Mouse (Mus musculus): ENCODE data around the gene Phlpp1. TPM values are rescaled to one million over a fixed set of nuclear protein-coding genes. Genes with fewer than 3 reads are reported as not detected.

The Phlpp1 gene
- total and polyA plus RNA-seq, 3 experiments: 5.0 to 9.4 TPM; not detected in 1

GRCm38 (mm10) chr1:106428170-106428569 is 256.6 kb downstream of the Phlpp1 start:
- no peak for DNase-seq (ENCODE audit: low read depth, low spot score)

GRCm38 (mm10) chr1:106428580-106428979 is 257.0 kb downstream of the Phlpp1 start:
- DNase-seq (ENCODE audit: low read depth, low spot score): no peak
- TF ChIP-seq MEF2A (IDR thresholded peaks at IDR 0.05; ENCODE audit: extremely low read depth, insufficient replicate concordance, low read depth, low read length, poor library complexity, severe bottlenecking) (no peak), TCF12 (IDR thresholded peaks at IDR 0.05; ENCODE audit: low read depth, low read length) (no peak), GATA1 (IDR thresholded peaks at IDR 0.05; ENCODE audit: low read depth, low read length) (no peak), NRF1 (IDR thresholded peaks at IDR 0.05; ENCODE audit: insufficient read depth, low read depth, low read length, poor library complexity, severe bottlenecking) (no peak), ZC3H11A (IDR thresholded peaks at IDR 0.05; ENCODE audit: low read depth, low read length) (no peak), CHD2 (IDR thresholded peaks at IDR 0.05; ENCODE audit: low read length) (no peak), MAX (IDR thresholded peaks at IDR 0.05; ENCODE audit: low read length) (no peak), MAFK (IDR thresholded peaks at IDR 0.05; ENCODE audit: borderline replicate concordance, low read depth, low read length) (no peak), JUND (IDR thresholded peaks at IDR 0.05; ENCODE audit: low read depth, low read length) (no peak), ETS1 (IDR thresholded peaks at IDR 0.05; ENCODE audit: low read depth, low read length) (no peak), USF2 (IDR thresholded peaks at IDR 0.05; ENCODE audit: borderline replicate concordance in 1 of 2, insufficient read depth in 1 of 2, low read depth in 1 of 2, low read length in 2 of 2) (no peak), MAZ (IDR thresholded peaks at IDR 0.05; ENCODE audit: low read depth, low read length) (no peak), BHLHE40 (IDR thresholded peaks at IDR 0.05; ENCODE audit: borderline replicate concordance, low read depth, low read length) (no peak), EP300 (IDR thresholded peaks at IDR 0.05; ENCODE audit: low read depth in 1 of 2, low read length in 2 of 2) (no peak), TBP (IDR thresholded peaks at IDR 0.05; ENCODE audit: low read depth, low read length) (no peak), CTCF (IDR thresholded peaks at IDR 0.05 in 2 of 3, conservative IDR thresholded peaks at IDR 0.05 in 1 of 3; ENCODE audit: control insufficient read depth in 1 of 3, insufficient read depth in 1 of 3, low read depth in 2 of 3, low read length in 3 of 3, poor library complexity in 1 of 3, severe bottlenecking in 1 of 3) (no peak), POLR2AphosphoS5 (IDR thresholded peaks at IDR 0.05; ENCODE audit: borderline replicate concordance, low read depth, low read length) (no peak)
- no peaks in the 10 kb centered on the region for H3K9me3 ChIP-seq (replicated peaks; ENCODE audit: insufficient read depth, low read length)
- no peak overlapping the region for H3K27ac ChIP-seq (ENCODE audit: control insufficient read depth, low read depth, low read length)
- peaks cover 7 to 11% of the 10 kb centered on the region in 2 experiments for H3K27me3 ChIP-seq (ENCODE audit: control insufficient read depth in 1 of 2, insufficient read depth in 2 of 2, low read length in 2 of 2)
- H3K9ac ChIP-seq (ENCODE audit: control insufficient read depth, low read depth, low read length, poor library complexity, severe bottlenecking): no peak overlapping the region
- H3K36me3 ChIP-seq (ENCODE audit: control insufficient read depth in 1 of 2, insufficient read depth in 2 of 2, low read length in 2 of 2): no peaks in the 10 kb centered on the region
- H3K4me3 ChIP-seq (ENCODE audit: control insufficient read depth in 1 of 2, insufficient read depth in 1 of 2, low read depth in 2 of 2, low read length in 2 of 2): no peak overlapping the region
- H3K79me2 ChIP-seq (ENCODE audit: control insufficient read depth, insufficient read depth, low read length, poor library complexity): no peaks in the 10 kb centered on the region
- H3K4me1 ChIP-seq (ENCODE audit: control insufficient read depth in 1 of 2, insufficient read depth in 2 of 2, low read length in 2 of 2): 0 out of 4 replicates have a peak, but pooled peaks cover 0 to 3% of the 10 kb centered on the region in 2 experiments

More at GRCm38 (mm10) chr1:106428170-106428569, 256.6 kb downstream of the Phlpp1 start:
- no peaks in the 10 kb centered on the region for H3K9me3 ChIP-seq (replicated peaks; ENCODE audit: insufficient read depth, low read length)
- no peaks in the 10 kb centered on the region for H3K36me3 ChIP-seq (ENCODE audit: control insufficient read depth in 1 of 2, insufficient read depth in 2 of 2, low read length in 2 of 2)
- H3K27ac ChIP-seq (ENCODE audit: control insufficient read depth, low read depth, low read length): no peak overlapping the region
- TF ChIP-seq GABPA (IDR thresholded peaks at IDR 0.05; ENCODE audit: low read depth, low read length) (no peak), ELF1 (IDR thresholded peaks at IDR 0.05; ENCODE audit: low read depth, low read length) (no peak), MAFK (IDR thresholded peaks at IDR 0.05; ENCODE audit: borderline replicate concordance, low read depth, low read length) (no peak), MYC (IDR thresholded peaks at IDR 0.05; ENCODE audit: low read depth, low read length) (no peak), ETS1 (IDR thresholded peaks at IDR 0.05; ENCODE audit: low read depth, low read length) (no peak)
- no peak overlapping the region for H3K4me3 ChIP-seq (ENCODE audit: control insufficient read depth in 1 of 2, insufficient read depth in 1 of 2, low read depth in 2 of 2, low read length in 2 of 2)
- no peak overlapping the region for H3K9ac ChIP-seq (ENCODE audit: control insufficient read depth, low read depth, low read length, poor library complexity, severe bottlenecking)
- peaks cover 7 to 8% of the 10 kb centered on the region in 2 experiments for H3K27me3 ChIP-seq (ENCODE audit: control insufficient read depth in 1 of 2, insufficient read depth in 2 of 2, low read length in 2 of 2)
- no peaks in the 10 kb centered on the region for H3K79me2 ChIP-seq (ENCODE audit: control insufficient read depth, insufficient read depth, low read length, poor library complexity)
- H3K4me1 ChIP-seq (ENCODE audit: control insufficient read depth in 1 of 2, insufficient read depth in 2 of 2, low read length in 2 of 2): 0 out of 4 replicates have a peak, but pooled peaks cover 0 to 3% of the 10 kb centered on the region in 2 experiments

Measured in MEL (cell line).